Mouse (Mus musculus) lung, postnatal 0 days (tissue): ENCODE data around the gene Ccdc117. TPM values are rescaled to one million over a fixed set of nuclear protein-coding genes. Genes with fewer than 3 reads are reported as not detected.
A peak's percentile ranks its signal among the peaks of the same experiment; 100 is the strongest.
"Not testable (repeated sequence)": the region's sequence is repeated elsewhere in the genome, so short reads cannot be mapped to it uniquely, and the experiment has no call there.

Source experiments
- ATAC-seq: fragments of 200-750 bp; cut with Nextera tagmentation; 2 replicates; pipeline ENCODE4 v1.8.0; 2017; ENCODE audit warnings: moderate library complexity
- DNase-seq: peaks from one replicate; pipeline ENCODE4 v3.0.0-alpha.2; 2016; ENCODE audit warnings: low spot score
- H3K27ac ChIP-seq: fragments of 300-500 bp; sonication (generic); 2 replicates; pipeline ENCODE4 v1.5.1; 2014; ENCODE audit warnings: antibody characterized with exemption, mild to moderate bottlenecking, low read length, mixed read lengths
- H3K27me3 ChIP-seq: fragments of 300-500 bp; sonication (generic); replicated peaks from 2 replicates; pipeline ENCODE4 v1.6.1; 2014; ENCODE audit warnings: low read length, mixed read lengths; ENCODE audit not compliant: insufficient read depth
- H3K36me3 ChIP-seq: fragments of 300-500 bp; sonication (generic); 2 replicates; pipeline ENCODE4 v1.6.1; 2014; ENCODE audit warnings: low read length, mixed read lengths; ENCODE audit not compliant: insufficient read depth
- H3K4me1 ChIP-seq: fragments of 300-500 bp; sonication (generic); 2 replicates; pipeline ENCODE4 v1.6.1; 2014; ENCODE audit warnings: antibody characterized with exemption, low read depth, low read length, mixed read lengths; ENCODE audit not compliant: insufficient read depth
- H3K4me2 ChIP-seq: fragments of 300-500 bp; sonication (generic); replicated peaks from 2 replicates; pipeline ENCODE4 v1.6.1; 2014; ENCODE audit warnings: low read depth, mild to moderate bottlenecking, low read length, moderate library complexity, mixed read lengths
- H3K4me3 ChIP-seq: fragments of 300-500 bp; sonication (generic); 2 replicates; pipeline ENCODE4 v1.5.1; 2014; ENCODE audit warnings: low read depth, low read length
- H3K9ac ChIP-seq: fragments of 300-500 bp; sonication (generic); replicated peaks from 2 replicates; pipeline ENCODE4 v1.6.1; 2014; ENCODE audit warnings: low read depth, mild to moderate bottlenecking
- H3K9me3 ChIP-seq: fragments of 300-500 bp; sonication (generic); 2 replicates; pipeline ENCODE4 v1.6.1; 2016; ENCODE audit warnings: low read length, mixed read lengths
- CTCF ChIP-seq: IDR thresholded peaks from 2 replicates; pipeline ENCODE4 v1.5.1; 2016; ENCODE audit warnings: antibody characterized with exemption, mild to moderate bottlenecking
- EP300 ChIP-seq: IDR thresholded peaks from 2 replicates; pipeline ENCODE4 v1.6.1; 2016; ENCODE audit warnings: antibody characterized with exemption, mild to moderate bottlenecking, control low read depth
- WGBS: fragments of 180-500 bp; shearing (Covaris S2); extraction: QIAGEN DNeasy Blood & Tissue Kit; methylation state at CpG from one replicate; pipeline ENCODE4 v1.1.7; 2014; 5-methylcytosine and 5-hydroxymethylcytosine counted together
- polyA plus RNA-seq: library from polyadenylated mRNA; unstranded; fragments of >200 nt; fragmentation: Nextera tagmentation; extraction: Ambion mirVana; gene quantifications from 2 replicates; pipeline ENCODE4 v1.2.1, GENCODE M21; 2015

The Ccdc117 gene
- polyA plus RNA-seq, 1 experiment from 2014 or later: 13.9 TPM

DNA sequence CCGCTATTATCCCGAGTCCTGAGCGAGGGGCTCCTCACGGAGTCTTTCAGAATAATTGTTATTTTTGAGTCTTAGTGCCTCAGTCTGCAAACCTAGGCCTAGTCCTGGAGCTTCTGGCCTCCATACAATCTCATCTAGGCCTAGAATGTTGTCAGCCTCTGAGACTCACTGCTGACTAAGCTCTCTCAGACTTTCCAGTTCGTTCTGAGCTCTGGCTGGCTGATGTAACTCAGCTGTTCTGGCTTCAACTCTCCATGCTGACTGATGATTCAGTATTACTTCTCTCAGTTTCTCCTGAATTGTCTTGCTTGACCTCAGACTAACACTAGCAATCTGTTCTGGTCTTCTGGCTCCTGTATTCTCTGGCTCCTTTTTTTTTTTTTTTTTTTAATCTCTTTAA is 9.4 kb upstream of the Ccdc117 start:
- TF ChIP-seq CTCF: no peak
- TF ChIP-seq EP300: no peak

DNA sequence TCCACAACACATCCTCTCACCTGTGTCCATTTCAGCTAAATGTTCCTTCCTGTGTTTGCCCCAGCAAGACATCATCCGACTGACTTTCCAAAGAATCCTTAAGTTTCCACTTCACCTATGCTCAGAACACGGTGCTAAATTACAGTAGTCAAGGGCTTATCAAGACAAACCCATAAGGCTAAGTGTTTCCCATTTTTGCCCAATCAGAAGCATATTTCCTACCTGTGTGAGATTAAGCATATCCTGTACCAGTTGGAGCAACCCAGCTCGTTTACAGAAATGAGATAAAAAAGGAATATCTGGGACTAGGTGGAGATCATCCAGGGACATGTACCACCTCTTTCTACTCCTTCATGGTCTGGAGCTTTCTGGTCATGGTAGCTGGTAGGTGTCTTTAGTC is 4.7 kb upstream of the Ccdc117 start:
- H3K4me2 ChIP-seq: no peak overlapping the region
- H3K4me1 ChIP-seq: no peaks in the 10 kb centered on the region
- H3K36me3 ChIP-seq: no peaks in the 10 kb centered on the region
- DNase-seq (no peak), ATAC-seq (no peak)
- 67% methylated on average over 3 of the region's 3 CpGs for WGBS
- no peaks in the 10 kb centered on the region for H3K27me3 ChIP-seq
- no peak overlapping the region for H3K27ac ChIP-seq
- H3K4me3 ChIP-seq: no peak overlapping the region
- H3K9ac ChIP-seq: no peak overlapping the region
- TF ChIP-seq CTCF: no peak
- no peak for TF ChIP-seq EP300
- H3K9me3 ChIP-seq: no peaks in the 10 kb centered on the region

More for the DNA sequence above, 9.4 kb upstream of the Ccdc117 start:
- ATAC-seq (no peak), DNase-seq (peak; percentile 5)
- H3K4me3 ChIP-seq: no peak overlapping the region
- H3K27ac ChIP-seq: no peak overlapping the region
- H3K9me3 ChIP-seq: no peaks in the 10 kb centered on the region
- H3K27me3 ChIP-seq: no peaks in the 10 kb centered on the region
- no peaks in the 10 kb centered on the region for H3K36me3 ChIP-seq
- H3K4me1 ChIP-seq: no peaks in the 10 kb centered on the region
- no peak overlapping the region for H3K4me2 ChIP-seq
- no peak overlapping the region for H3K9ac ChIP-seq
- WGBS: 80% methylated on average over 5 of the region's 5 CpGs

DNA sequence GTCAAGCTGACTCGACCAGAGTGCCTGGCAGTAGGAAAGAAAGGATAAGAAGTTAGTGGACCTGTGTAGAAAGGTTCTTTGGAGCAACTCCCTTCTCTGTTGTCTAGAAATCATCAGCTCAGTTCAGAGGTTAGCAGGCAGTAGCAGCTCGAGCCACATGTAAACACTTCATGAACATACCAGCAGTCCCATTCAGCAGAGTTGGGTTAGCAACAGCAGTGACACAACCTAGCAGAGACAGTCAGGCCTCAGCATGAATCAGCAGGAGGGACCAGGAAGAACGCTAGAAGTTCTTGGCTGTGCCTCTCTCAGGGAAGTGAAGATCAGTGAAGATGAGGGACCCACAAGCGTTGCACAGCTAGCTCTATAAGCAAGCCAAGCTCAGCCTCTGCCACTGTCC is 3.5 kb upstream of the Ccdc117 start:
- Histone ChIP-seq H3K4me2 (no peak overlapping the region), H3K9me3 (no peaks in the 10 kb centered on the region), H3K27me3 (no peaks in the 10 kb centered on the region), H3K4me3 (no peak overlapping the region), H3K9ac (no peak overlapping the region), H3K27ac (no peak overlapping the region), H3K4me1 (peaks cover 5% of the 10 kb centered on the region; the same call in 1 of the 2 replicates), H3K36me3 (no peaks in the 10 kb centered on the region)
- WGBS: 63% methylated on average over 4 of the region's 4 CpGs
- ATAC-seq (no peak), DNase-seq (no peak)
- TF ChIP-seq EP300 (no peak), CTCF (no peak)

DNA sequence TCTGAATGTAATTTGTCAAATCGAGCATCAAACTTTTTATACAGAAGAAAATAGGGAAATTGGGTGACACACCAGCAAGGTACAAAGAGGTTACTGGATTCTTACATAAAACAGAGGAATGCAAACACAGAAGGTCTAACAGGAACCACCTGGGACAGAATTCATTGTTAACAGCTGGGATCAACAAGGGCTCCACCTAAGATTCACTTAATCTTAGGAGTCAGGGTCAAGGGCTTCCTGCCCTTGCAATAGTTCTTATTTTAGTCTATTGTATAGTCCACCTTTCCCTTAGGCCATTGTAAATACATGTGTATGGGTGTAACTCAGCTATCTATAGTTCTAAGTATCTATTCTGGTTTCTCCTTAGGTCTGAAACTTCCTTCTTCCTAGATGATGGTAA is 2.7 kb upstream of the Ccdc117 start:
- WGBS: 71% methylated on average over 1 of the region's 1 CpGs
- H3K4me1 ChIP-seq, ATAC-seq, H3K27me3 ChIP-seq, H3K9me3 ChIP-seq, H3K4me3 ChIP-seq, H3K27ac ChIP-seq, H3K4me2 ChIP-seq, H3K36me3 ChIP-seq, DNase-seq, H3K9ac ChIP-seq: not testable (repeated sequence)
- peak; percentile 15; the same call in 1 of the 2 replicates for TF ChIP-seq EP300

DNA sequence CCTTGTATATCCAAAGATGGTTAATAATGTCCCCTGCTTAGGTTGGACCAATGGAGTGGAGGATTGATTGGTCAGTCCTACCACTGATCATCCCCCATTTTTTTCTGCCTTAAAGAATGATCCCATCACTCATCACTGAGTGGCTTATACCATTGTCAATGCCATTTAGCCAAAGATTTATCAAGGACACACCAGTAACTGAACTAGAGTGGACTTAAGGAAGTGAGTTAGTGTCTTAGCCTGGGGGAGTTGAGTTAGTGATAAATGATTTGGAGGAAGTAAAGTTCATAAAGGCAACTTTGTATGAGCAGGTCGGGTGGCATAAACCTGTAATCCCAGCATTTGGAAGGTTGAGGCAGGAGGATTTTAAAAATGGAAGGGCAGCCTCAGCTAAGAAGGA is 1.3 kb upstream of the Ccdc117 start:
- Histone ChIP-seq H3K27me3 (no peaks in the 10 kb centered on the region), H3K4me3 (no peak overlapping the region), H3K9me3 (no peaks in the 10 kb centered on the region), H3K4me2 (no peak overlapping the region), H3K27ac (no peak overlapping the region), H3K4me1 (peaks cover 5% of the 10 kb centered on the region; the same call in 1 of the 2 replicates), H3K9ac (no peak overlapping the region), H3K36me3 (no peaks in the 10 kb centered on the region)
- TF ChIP-seq EP300 (no peak), CTCF (no peak)
- 64% methylated on average over 1 of the region's 1 CpGs for WGBS
- DNase-seq (no peak), ATAC-seq (no peak)

DNA sequence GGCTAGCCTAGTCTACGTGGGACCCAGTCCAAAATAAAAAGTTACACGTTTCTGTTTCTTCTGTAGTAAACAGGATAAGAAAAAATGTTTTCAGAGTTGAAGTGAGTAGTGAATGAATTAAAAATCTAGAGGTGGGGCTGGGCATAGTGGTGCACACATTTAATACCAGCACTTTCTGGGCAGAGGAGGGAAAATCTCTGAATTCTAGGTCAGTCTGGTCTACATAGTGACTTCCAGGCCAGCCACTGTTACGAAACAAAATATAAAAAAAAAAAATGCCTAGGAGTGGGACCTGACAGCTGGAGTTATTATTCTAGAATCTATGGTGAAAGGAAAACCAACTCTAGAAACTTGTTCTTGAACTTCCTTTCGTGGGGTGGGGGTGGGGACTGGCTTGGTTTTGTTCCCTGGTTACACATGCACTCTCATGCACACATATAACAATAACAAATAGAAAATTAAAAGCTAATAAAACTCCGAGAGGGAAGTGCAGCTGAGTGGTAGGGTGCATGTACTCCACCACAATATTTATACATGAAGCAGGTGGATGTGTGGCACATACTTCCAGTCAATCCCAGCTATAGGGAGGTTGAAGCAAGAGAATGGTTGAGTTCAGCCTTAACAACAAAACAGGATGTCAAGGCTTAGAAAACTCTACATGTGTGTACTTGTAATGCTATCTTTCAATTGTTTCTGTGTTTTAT is 647 bp upstream of the Ccdc117 start:
- peaks cover 5% of the 10 kb centered on the region; the same call in 1 of the 2 replicates for H3K4me1 ChIP-seq
- peak overlapping the region; percentile 34 for H3K27ac ChIP-seq
- no peak overlapping the region for H3K9ac ChIP-seq
- peak; percentile 41 for DNase-seq
- peak overlapping the region; percentile 84; the same call in 1 of the 2 replicates for H3K4me3 ChIP-seq
- WGBS: 33% methylated on average over 5 of the region's 5 CpGs
- H3K4me2 ChIP-seq: peak overlapping the region; percentile 80
- H3K27me3 ChIP-seq: no peaks in the 10 kb centered on the region
- peak; percentile 9 for ATAC-seq
- H3K36me3 ChIP-seq: no peaks in the 10 kb centered on the region
- no peaks in the 10 kb centered on the region for H3K9me3 ChIP-seq
- TF ChIP-seq EP300 (no peak), CTCF (no peak)
